Mouse (Mus musculus) myocyte (in vitro differentiated cells): ENCODE results near the gene Dab1. TPM values are rescaled to one million over a fixed set of nuclear protein-coding genes. Genes with fewer than 3 reads are reported as not detected.

Experiments
- H3K27me3 ChIP-seq: one replicate; pipeline ENCODE4 v1.6.1; 2011; ENCODE audit not compliant: control insufficient read depth, insufficient read depth, insufficient read length
- H3K36me3 ChIP-seq: one replicate; pipeline ENCODE4 v1.6.1; 2011; ENCODE audit not compliant: control insufficient read depth, insufficient read depth
- H3K4me2 ChIP-seq: one replicate; pipeline ENCODE4 v1.6.1; 2011; ENCODE audit warnings: low read depth, control low read depth
- H3K4me3 ChIP-seq: one replicate; pipeline ENCODE4 v1.5.1; 2011; ENCODE audit warnings: mild to moderate bottlenecking, control low read depth, moderate library complexity
- H3K79me2 ChIP-seq: one replicate; pipeline ENCODE4 v1.6.1; 2011; ENCODE audit not compliant: control insufficient read depth, insufficient read depth
- H3ac ChIP-seq: one replicate; pipeline ENCODE4 v1.6.1; 2011; ENCODE audit not compliant: control insufficient read depth, insufficient read length
- CEBPB ChIP-seq: IDR thresholded peaks from 2 replicates; pipeline ENCODE4 v1.6.1; 2011; ENCODE audit warnings: mild to moderate bottlenecking, moderate library complexity; ENCODE audit not compliant: poor library complexity, insufficient read depth, severe bottlenecking
- E2F4 ChIP-seq: IDR thresholded peaks from one replicate; pipeline ENCODE4 v1.6.1; 2011; ENCODE audit warnings: mild to moderate bottlenecking, control low read depth, moderate library complexity; ENCODE audit not compliant: insufficient read depth
- MAX ChIP-seq: IDR thresholded peaks from one replicate; pipeline ENCODE4 v1.6.1; 2011; ENCODE audit warnings: low read depth, mild to moderate bottlenecking, control low read depth
- MYOD1 ChIP-seq, 3 experiments: IDR thresholded peaks; one replicate each; pipeline ENCODE4 v1.6.1; 2011; ENCODE audit warnings: control low read depth in 2 of 3, low read depth in 2 of 3, mild to moderate bottlenecking in 2 of 3, moderate library complexity in 1 of 3; ENCODE audit not compliant: insufficient read length in 2 of 3, control insufficient read depth in 1 of 3
- MYOG ChIP-seq, 3 experiments: IDR thresholded peaks; one replicate each; pipeline ENCODE4 v1.6.1; 2011; ENCODE audit warnings: control low read depth in 2 of 3, low read depth in 2 of 3, mild to moderate bottlenecking in 2 of 3; ENCODE audit not compliant: insufficient read length in 2 of 3, control insufficient read depth in 1 of 3, insufficient read depth in 1 of 3
- POLR2A ChIP-seq: IDR thresholded peaks from one replicate; pipeline ENCODE4 v1.6.1; 2011; ENCODE audit warnings: low read depth, mild to moderate bottlenecking, control low read depth, moderate library complexity; ENCODE audit not compliant: insufficient read length
- POLR2AphosphoS2 ChIP-seq: IDR thresholded peaks from one replicate; pipeline ENCODE4 v1.6.1; 2011; ENCODE audit warnings: low read depth, control low read depth; ENCODE audit not compliant: insufficient read length
- REST ChIP-seq: IDR thresholded peaks from one replicate; pipeline ENCODE4 v1.6.1; 2011; ENCODE audit warnings: mild to moderate bottlenecking, control low read depth, moderate library complexity; ENCODE audit not compliant: insufficient read depth, insufficient read length
- SRF ChIP-seq: IDR thresholded peaks from one replicate; pipeline ENCODE4 v1.6.1; 2011; ENCODE audit warnings: low read depth; ENCODE audit not compliant: control insufficient read depth, insufficient read length
- TCF12 ChIP-seq: IDR thresholded peaks from one replicate; pipeline ENCODE4 v1.6.1; 2011; ENCODE audit warnings: mild to moderate bottlenecking, control low read depth; ENCODE audit not compliant: poor library complexity, insufficient read depth, severe bottlenecking
- TCF3 ChIP-seq: IDR thresholded peaks from one replicate; pipeline ENCODE4 v1.6.1; 2011; ENCODE audit warnings: low read depth, control low read depth; ENCODE audit not compliant: insufficient read length
- USF1 ChIP-seq: IDR thresholded peaks from one replicate; pipeline ENCODE4 v1.6.1; 2011; ENCODE audit warnings: low read depth, mild to moderate bottlenecking, control low read depth, moderate library complexity
- polyA plus RNA-seq: library from polyadenylated mRNA; unstranded; fragments of >200 nt; fragmentation: generic; extraction: Trizol; gene quantifications from one replicate; pipeline ENCODE4 v1.2.1, GENCODE M21; 2012; ENCODE audit warnings: missing spikeins

Dab1 gene
- polyA plus RNA-seq, 1 experiment = not detected

GRCm38 (mm10) chr4:104456173-104456873 lies 837.2 kb downstream of the Dab1 start:
- no peaks in the 10 kb centered on the region for H3K27me3 ChIP-seq
- H3K79me2 ChIP-seq = no peaks in the 10 kb centered on the region
- H3K36me3 ChIP-seq = no peaks in the 10 kb centered on the region
- no peak overlapping the region for H3K4me2 ChIP-seq
- H3ac ChIP-seq = no peak overlapping the region
- no peak for TF ChIP-seq MAX
- no peak for TF ChIP-seq E2F4
- TF ChIP-seq MYOD1 (IDR thresholded peaks at IDR 0.05; ENCODE audit: control insufficient read depth in 1 of 3, insufficient read length in 2 of 3, low read depth in 2 of 3) = no peak
- TF ChIP-seq TCF3 = no peak
- no peak for TF ChIP-seq TCF12
- TF ChIP-seq POLR2A = no peak
- no peak for TF ChIP-seq CEBPB
- no peak for TF ChIP-seq SRF
- TF ChIP-seq POLR2AphosphoS2 = no peak
- H3K4me3 ChIP-seq = no peak overlapping the region

GRCm38 (mm10) chr4:104458726-104459125 lies 839.6 kb downstream of the Dab1 start:
- H3K27me3 ChIP-seq = no peaks in the 10 kb centered on the region
- TF ChIP-seq MYOG (IDR thresholded peaks at IDR 0.05; ENCODE audit: control insufficient read depth in 1 of 3, insufficient read depth in 1 of 3, insufficient read length in 2 of 3, low read depth in 2 of 3) = no peak
- TF ChIP-seq SRF = no peak
- TF ChIP-seq TCF3 = no peak
- no peak for TF ChIP-seq E2F4
- no peak for TF ChIP-seq USF1
- TF ChIP-seq REST = no peak
- TF ChIP-seq TCF12 = no peak
- TF ChIP-seq POLR2A = no peak
- no peak for TF ChIP-seq MYOD1 (IDR thresholded peaks at IDR 0.05; ENCODE audit: control insufficient read depth in 1 of 3, insufficient read length in 2 of 3, low read depth in 2 of 3)
- TF ChIP-seq MAX = no peak
- TF ChIP-seq POLR2AphosphoS2 = no peak
- no peak for TF ChIP-seq CEBPB
- H3K36me3 ChIP-seq = no peaks in the 10 kb centered on the region
- no peak overlapping the region for H3K4me2 ChIP-seq
- no peak overlapping the region for H3K4me3 ChIP-seq
- H3ac ChIP-seq = no peak overlapping the region
- no peaks in the 10 kb centered on the region for H3K79me2 ChIP-seq

GRCm38 (mm10) chr4:104461106-104462011 lies 842.2 kb downstream of the Dab1 start:
- H3K4me2 ChIP-seq = no peak overlapping the region
- H3K36me3 ChIP-seq = no peaks in the 10 kb centered on the region
- no peak overlapping the region for H3ac ChIP-seq
- no peak overlapping the region for H3K4me3 ChIP-seq
- H3K27me3 ChIP-seq = no peaks in the 10 kb centered on the region
- H3K79me2 ChIP-seq = no peaks in the 10 kb centered on the region
- TF ChIP-seq E2F4 (no peak), REST (no peak), POLR2AphosphoS2 (no peak), TCF3 (no peak), POLR2A (no peak), MYOD1 (IDR thresholded peaks at IDR 0.05; ENCODE audit: control insufficient read depth in 1 of 3, insufficient read length in 2 of 3, low read depth in 2 of 3) (no peak), USF1 (no peak), CEBPB (no peak), MAX (no peak), MYOG (IDR thresholded peaks at IDR 0.05; ENCODE audit: control insufficient read depth in 1 of 3, insufficient read depth in 1 of 3, insufficient read length in 2 of 3, low read depth in 2 of 3) (no peak), SRF (no peak), TCF12 (no peak)

- Histone ChIP-seq H3K27me3 (no peaks in the 10 kb centered on the region), H3K36me3 (no peaks in the 10 kb centered on the region), H3K4me3 (no peak overlapping the region), H3ac (no peak overlapping the region), H3K79me2 (no peaks in the 10 kb centered on the region), H3K4me2 (no peak overlapping the region)
- no peak for TF ChIP-seq POLR2A
- no peak for TF ChIP-seq CEBPB
- TF ChIP-seq SRF = no peak
- no peak for TF ChIP-seq TCF3
Measured at GRCm38 (mm10) chr4:104462932-104463780, 844.0 kb downstream of the Dab1 start.
